Mouse (Mus musculus) left cerebral cortex, adult 18-20 months (tissue): ENCODE data around the gene Kcnk4. TPM values are rescaled to one million over a fixed set of nuclear protein-coding genes. Genes with fewer than 3 reads are reported as not detected.
"Not testable (repeated sequence)": the region's sequence is repeated elsewhere in the genome, so short reads cannot be mapped to it uniquely, and the experiment has no call there.

ENCODE experiments used
- DNase-seq, 2 experiments: peaks; one replicate each; pipeline ENCODE4 v3.0.0; 2021 to 2022; ENCODE audit warnings: low spot score in 2 of 2, mixed read lengths in 1 of 2
- total RNA-seq, 2 experiments: library from RNA; stranded (reverse); gene quantifications; 2 replicates each; pipeline ENCODE4 v1.2.3; 2021

Kcnk4 gene
- total RNA-seq, 2 experiments from 2014 or later = 29.2 to 37.4 TPM

DNA sequence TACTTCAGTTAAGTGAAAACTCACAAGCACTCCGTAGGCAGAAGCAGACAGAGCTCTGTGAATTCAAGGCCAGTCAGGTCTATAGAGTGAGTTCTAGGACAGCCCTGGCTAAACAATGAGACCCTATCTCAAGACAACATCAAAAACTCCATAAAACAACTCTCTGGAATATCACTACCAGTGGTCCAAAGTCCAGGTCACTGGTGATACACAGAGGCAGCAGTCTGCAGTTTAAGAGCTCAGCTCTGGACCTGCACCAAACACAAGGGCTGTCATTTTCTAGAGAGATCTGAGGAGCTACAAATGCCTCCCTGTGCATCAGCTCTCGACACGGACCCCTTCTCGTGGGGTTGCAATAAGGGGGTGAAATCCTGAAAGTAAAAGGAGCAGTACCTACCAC lies 16.0 kb downstream of the Kcnk4 start:
- DNase-seq = no peak

DNA sequence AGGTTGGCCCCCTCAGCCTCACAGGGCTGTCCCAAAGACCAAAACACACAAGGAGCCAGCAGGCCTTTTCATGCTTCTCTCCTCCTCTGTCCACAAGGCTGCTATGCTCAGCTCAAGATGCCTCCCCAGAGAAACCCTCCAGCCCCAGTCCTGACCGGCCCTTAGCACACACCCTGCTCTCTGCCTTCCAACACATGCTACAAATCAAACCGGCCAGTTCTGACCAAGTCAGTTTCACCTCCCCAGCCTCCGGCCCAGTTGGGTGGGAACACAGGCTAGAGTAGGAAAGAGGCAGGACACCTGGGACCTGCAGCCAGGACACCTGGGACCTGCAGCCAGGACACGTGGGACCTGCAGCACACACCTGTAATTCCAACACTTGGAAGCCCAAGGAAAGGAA lies 17.8 kb downstream of the Kcnk4 start:
- DNase-seq = no peak

DNA sequence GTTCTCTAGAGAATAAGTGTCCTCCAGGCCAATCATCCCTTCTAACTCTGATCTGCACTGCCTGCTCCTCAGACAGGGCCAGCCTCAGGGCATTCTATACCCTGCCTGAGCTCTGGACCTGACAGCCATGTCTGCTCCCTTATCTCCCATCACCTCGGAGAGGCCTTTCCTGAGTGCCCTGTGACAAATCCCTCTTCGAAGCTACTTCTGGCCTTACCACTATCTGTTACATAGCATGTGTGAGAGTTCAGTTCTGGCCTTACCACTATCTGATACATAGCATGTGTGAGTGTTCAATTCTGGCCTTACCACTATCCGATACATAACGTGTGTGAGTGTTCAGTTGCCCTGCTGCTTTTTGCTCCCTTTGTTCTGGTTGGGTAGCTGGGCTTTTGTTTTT lies 19.0 kb downstream of the Kcnk4 start:
- no peak for DNase-seq

DNA sequence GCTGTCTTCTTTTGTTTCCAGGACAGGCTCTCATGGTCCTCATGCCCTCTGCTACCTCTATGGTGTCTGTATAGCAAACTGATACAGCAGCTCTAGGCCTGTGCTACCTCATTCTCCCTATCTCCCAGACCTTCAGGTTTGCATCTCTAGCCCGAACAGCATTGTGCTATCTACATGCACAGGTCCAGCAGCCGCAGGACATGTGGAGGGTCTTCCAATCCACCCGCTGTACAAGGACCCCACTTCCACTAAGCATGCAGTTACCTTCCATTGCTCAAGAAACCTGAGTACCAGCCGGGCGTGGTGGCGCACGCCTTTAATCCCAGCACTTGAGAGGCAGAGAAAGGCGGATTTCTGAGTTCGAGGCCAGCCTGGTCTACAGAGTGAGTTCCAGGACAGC lies 19.8 kb downstream of the Kcnk4 start:
- no peak for DNase-seq

DNA sequence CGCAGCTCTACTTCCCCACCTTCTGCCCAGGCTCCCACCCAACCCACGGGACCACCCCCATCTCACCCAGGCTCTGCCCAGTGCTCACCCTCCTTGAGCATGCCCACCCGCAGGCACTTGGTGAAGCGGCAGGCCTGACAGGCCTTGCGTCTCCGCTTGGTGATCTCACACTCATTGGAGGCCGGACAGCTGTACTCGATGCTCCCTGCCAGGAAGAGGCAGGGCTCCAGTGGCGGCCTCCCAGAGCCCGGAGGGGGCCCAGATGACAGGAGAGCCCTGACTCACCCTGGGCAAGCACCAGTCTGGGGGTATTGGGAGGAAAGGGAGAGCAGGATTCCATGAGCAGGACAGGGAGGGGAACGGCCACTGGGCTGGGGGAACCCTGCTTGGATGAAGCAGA lies 20.3 kb downstream of the Kcnk4 start:
- DNase-seq = no peak

DNA sequence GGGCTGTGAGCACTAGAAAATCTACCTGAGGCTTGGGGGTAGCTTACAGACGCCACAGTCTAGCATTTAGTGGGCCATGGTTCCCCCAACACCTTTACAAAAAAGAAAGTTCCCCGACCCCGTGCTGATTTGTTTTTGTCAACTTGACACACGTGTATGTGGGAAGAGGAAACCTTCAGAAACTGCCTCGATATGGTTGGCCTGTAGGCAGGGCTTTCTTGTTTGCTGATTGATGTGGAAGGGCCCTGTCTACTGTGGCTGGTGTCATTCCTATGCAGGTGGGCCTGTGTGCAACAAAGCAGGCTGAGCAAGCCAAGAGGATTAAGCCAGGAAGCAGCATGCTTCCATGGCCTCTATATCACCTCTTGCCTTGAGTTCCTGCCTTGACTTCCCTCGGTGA lies 21.3 kb downstream of the Kcnk4 start:
- DNase-seq = no peak

DNA sequence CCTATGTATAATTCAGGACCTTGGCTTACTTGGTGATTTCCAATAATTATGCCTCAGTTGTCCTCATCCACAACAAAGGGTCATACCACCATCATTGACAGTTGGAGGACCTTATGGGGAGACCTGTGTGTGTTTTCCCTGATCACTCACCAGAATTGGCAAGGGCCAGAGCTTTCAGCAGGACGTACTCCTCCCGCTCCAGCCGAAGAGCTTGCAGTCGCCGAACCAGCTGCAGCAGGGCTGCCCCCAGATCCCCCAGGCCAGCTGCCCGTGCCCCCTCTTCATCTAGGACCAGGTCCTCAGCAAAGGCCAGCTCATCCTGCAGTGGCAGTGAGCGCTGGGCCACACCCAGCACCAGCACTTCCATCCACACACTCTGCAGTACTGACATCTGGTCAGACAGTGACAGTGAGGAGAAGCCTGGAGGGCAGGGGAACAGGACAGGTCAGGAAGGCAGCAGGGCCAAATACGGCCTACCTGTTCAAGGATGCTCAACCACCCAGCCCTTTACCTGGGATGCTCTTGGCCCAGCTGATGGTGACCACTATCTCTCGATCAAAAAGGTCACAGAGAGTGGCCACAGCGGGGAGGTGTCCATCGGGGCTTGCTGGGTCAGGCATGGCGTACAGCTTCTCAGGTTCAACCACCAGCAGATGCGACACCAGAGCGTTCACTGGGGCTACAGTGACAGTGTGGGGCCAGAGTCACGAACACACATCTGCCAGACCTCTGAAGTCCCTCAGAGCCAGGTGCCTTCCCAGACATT lies 21.9 kb downstream of the Kcnk4 start:
- DNase-seq = no peak

DNA sequence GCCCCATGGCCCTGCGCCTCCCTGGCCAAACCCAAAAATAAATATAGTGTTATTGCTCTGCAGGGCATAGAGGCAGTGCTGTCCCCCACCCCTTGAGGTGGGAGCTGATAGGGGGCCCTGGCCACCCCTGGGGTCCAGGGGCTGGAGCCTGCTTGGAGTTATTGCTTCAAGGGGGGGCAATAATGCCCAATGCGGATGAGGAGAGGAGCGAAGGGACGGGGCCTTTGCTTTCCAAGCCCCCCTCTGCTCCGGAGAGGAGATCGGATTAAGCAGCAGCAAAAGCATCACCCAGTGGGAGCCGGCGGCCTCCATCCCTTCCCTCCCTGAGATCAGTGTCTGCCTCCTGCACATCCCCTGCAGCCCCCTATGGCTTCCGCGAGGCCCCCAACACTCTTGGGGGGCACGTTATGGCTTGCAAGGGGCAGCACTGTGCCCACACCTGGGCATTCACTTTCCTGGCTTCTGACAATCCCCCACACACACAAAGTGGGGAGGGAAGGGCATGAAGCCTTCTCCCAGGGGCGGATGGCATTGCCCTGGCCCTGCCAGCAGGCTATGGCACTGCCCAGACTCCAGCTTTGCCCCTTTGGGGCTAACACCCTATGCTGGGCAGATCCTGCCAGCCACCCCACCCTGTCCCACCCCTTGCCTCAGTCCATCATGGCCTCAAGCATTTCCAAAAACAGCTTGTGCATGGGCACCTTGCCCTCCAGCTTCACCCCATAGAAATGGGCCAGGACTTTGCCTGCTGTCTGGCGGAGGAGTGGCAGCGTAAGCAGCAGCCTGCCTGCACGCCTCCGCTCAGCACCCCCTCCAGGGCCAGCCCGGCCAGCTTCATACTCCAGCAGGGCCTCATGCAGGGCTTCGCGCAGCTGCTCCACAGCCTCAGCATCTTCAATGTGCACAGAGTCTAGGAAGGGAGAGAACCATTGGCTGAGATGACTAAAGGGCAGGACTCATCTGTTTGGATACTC lies 22.9 kb downstream of the Kcnk4 start:
- DNase-seq = no peak

DNA sequence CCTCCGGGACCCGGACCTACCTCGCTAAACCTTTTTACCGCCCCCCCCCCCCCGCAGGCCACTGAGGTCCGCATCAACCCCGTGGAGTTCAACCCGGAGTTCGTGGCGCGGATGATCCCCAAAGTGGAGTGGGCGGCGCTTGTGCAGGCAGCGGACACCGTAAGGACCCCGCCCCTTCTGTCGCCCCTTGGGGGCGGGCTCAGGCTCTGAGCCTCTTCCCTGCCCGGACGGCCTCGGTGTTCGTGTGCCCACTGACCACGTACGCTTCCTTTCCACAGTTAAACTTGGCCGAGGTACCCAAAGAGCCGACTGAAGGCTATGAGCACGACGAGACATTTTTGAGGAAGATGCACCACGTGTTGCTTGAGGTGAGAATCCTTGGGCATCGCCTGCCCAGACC lies 24.0 kb downstream of the Kcnk4 start:
- DNase-seq = not testable (repeated sequence)

DNA sequence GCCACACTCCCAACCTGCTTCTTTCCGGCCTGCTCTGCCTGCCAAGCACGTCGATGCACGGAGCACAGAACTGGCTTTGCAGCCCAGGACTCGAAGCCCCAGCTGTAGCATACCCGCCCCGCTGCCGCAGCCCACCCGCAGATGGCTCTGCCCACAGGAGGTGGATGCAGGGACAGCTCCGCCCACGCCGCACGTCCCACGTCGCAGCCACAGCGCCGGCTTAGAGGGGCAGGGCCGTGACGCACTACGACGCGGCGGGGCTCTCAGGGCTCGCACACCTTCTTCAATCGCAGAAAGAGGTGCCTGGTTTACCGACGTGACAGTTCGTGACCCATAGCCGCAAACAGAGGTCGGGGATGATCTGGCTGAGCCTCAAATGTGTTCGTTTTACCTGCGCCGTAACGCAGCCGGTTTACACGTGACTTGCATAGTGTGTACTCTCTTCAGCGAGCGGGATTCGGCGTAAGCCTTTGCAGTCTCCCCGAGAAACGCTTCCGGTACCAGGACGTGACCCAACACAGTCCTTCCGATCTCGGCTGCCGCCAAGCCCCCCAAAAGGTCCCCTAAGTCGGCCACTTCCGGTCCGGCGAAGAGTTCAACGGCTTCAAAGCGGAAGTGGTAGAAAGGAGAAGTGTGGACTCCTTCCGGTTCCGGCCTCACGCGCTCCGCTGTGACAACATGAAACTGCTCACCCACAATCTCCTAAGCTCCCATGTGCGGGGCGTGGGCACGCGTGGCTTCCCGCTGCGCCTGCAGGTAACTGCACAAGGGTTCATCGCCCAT lies 24.6 kb downstream of the Kcnk4 start, which contains the start of the genes Trmt112 and Prdx5:
Trmt112 (plus strand) TSS at position 192 of the 783 bp plus-strand sequence.
Prdx5 (minus strand) TSS at position 600 of the 783 bp plus-strand sequence.
- peak; percentile 90 to 94 for DNase-seq

DNA sequence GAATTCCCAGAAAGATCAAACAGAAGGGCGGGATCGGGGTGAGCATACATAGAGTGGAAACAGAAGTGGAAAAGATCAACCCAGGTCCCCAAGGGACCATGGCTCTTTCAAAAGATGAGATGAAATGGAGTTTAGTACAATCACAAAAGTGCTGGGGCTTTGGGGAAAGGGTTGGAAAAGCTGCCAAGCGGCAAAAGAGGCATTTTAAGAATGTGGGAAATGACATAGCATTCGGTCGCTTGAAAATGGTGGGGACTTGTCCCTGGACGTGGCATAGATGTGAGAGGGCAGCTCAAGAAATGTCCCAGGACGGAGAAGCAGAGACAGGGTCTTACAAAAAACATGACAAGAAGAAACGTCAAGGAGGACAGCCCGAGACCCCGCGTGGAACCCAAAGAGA lies 25.3 kb downstream of the Kcnk4 start:
- DNase-seq = no peak

DNA sequence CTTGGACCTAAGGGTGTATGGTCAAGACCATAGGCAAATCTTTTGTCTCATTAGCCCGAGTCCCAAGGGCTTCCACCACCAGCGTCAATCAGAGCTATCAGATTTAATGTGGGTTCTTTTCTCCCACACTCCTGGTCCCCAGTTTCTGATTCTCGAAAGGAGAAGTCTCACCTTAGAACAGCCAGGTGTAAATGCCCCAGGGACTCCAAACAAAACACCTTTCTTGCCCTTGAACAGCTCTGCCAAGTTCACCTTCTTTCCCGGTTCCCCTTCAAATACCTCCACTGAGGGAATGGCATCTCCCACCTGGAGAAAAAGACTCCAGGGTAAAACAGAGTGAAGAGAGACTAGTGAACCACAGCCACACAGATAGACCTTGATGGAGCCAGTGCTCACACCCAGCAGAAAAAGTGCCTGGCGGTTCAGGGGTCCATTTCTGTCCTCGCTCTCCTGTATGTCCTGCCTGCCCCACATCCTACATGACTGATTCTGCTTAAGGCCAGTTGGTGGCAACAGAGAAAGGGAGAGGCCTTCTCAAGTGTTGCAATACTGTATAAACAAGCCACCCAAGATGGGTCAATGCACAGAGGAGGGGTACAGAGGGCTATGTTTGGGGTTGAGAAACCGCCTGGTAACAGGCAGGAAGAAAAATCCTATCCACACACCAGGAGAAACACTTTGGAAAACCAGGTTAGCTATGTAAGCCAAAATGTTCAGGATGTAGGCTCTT lies 26.3 kb downstream of the Kcnk4 start:
- no peak for DNase-seq

DNA sequence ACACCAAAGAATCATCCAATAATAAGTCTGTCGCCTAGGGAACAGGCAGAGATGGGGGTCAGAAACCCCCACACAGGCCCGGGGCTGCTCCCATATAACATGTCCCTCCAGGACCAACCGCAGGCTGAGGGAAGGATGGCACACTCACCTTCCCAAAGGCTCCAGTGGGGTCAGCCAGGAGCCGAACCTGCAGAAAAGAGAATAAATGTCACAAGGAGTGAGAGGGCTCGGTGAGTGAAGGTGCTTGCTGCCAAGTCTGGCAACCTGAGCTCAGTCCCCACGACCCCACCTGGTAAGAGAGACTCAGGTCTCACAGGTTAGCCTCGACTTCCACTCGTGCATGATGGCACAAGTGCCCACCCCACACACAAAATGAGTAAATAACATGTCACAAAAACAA lies 27.2 kb downstream of the Kcnk4 start:
- no peak for DNase-seq

DNA sequence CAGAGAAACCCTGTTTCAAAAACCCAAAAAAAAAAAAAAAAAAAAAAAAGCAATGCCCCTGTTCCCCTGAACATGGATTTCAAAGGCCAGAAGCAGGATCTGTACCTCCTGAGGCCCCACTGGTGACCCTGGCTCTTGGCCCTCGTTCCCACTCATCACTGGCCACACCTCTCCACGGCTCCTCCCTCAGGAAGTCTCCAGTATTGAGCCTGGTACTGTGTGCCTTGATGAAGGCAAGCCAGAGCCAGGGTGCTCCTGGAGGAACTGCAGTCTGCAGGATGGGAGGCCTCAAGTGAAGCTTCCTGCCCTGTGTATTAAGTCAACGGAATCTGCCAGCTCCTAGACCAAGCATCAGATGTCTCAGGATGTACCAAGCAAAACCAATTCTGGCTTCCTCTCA lies 28.1 kb downstream of the Kcnk4 start:
- DNase-seq = no peak

DNA sequence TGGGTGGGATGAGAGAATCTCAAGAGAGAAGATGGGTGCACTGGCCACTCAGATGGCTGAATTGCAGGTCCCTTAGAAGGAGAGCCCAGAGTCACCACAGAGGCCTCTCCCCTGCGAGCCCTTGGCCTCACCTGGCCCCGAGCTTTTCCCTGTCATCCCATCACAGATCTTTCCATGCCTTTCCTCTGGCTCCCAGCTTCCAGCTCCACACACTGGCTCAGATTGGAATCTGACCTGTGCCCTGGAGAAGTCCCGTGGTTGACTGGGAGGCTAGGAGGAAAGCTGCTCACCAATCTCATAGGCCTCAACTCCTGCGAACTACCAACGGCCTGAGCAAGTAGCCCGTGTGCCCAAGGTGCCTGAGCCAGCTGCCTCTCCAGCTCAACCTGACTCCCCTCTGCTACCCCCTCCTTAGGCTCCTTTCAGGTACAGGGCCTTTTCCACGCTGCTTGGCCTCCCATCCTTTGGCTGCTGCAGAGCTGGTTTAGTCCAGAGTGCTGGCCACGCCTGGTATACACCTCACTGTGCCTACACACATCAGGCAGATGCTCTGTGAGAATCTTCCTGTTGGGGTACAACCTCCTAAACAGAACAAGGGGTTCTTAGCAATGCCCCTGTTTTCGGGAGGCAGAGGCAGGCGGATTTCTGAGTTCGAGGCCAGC lies 28.7 kb downstream of the Kcnk4 start:
- no peak for DNase-seq

DNA sequence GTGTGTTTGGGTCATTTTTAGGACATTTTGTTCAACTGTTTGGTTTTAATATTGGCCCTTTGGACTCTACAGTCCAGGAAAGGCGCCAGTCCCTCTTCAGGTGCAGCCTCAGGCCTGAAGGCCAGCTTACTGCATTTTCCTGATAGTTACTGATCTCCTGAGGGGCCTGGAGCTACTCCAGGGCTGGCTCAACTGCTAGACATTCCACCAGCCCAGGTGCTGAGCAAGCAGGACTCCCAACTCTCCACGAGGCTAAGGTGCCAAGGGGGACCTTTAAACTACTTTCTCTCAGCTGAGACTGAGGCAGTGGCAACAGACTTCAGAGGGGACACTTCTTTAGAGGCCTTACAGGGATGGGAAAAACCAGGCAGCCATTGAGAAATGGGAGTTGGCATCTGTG lies 29.5 kb downstream of the Kcnk4 start:
- no peak for DNase-seq

DNA sequence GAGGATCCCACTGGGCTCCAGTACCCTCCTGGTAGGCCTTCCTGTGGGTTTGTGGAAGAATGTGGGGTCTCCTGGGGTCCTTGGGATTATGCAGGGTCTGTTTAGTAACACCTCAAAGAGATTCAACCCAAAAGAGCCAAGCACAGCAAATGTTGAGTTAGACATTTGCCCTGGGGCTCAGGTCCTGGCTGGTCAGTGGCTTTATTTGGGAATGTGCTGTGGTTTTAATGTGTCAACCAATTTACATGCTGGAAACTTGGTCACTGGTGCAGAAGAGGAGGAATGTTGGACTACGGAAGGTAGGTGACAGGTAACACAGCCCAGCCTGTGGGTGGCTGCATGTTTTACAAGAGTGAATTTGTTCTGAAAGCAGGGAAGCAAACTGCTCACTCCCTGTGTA lies 31.3 kb downstream of the Kcnk4 start:
- no peak for DNase-seq

DNA sequence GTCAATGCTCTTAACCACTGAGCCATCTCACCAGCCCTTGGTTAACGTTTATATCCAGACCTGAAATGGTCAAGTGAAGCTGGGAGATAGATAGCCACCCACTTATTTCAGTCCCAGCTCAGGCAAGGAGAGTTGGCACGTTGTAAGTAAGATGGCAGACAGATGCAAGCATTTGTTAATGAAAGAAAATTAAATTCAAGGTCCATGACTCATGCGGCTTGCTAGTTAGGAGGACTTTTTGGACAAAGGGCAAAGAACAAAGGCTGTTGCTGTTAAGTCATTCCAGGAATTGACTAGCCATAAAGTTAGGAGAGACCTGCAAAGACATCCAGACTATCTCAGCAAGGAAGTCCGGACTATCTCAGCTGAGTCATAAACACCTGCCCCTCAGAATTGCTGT lies 34.7 kb downstream of the Kcnk4 start:
- DNase-seq = no peak

DNA sequence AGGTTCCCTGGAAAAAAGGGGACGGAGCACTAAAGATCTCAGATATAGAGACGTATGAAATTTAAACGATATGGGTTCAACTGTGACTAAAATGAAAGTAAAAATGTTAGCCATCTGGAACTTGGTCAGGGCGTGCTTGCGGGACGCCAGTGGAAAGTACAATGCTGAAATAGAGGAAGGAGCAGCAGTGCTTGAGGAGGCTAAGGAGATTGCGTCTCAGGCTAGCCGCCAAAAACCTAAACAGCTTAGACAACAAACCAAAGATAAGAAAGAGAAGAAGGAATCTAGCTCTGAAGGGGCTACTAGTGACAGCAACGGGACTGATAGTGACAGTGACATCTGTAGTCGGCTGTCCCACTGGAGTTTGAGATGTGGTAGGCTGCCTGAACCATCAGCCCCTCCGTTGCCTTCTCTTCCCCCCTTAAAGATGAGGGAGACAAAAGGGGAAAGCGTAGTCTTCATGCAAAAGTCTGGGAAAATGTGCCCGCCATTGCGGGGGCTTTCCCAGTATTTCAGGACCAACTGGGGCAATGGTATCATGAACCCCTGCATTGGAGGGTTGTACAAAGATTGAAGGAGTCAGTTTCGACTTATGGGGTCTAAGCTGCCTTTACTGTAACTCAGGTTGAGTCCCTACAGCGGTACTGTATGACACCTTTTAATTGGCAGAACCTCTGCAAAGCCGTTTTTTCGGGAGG lies 38.6 kb downstream of the Kcnk4 start:
- not testable (repeated sequence) for DNase-seq
